Mouse (Mus musculus) intestine, postnatal 0 days (tissue): ENCODE results near the gene Foxi3. TPM values are rescaled to one million over a fixed set of nuclear protein-coding genes. Genes with fewer than 3 reads are reported as not detected.

Source experiments
- ATAC-seq: fragments of 200-750 bp; cut with Nextera tagmentation; 2 replicates; pipeline ENCODE4 v1.8.0; 2017; ENCODE audit warnings: mild to moderate bottlenecking, moderate TSS enrichment, moderate library complexity
- H3K27ac ChIP-seq: fragments of 300-500 bp; sonication (generic); 2 replicates; pipeline ENCODE4 v1.5.1; 2014; ENCODE audit warnings: mild to moderate bottlenecking, low read depth, low read length, moderate library complexity
- H3K27me3 ChIP-seq: fragments of 300-500 bp; sonication (generic); replicated peaks from 2 replicates; pipeline ENCODE4 v1.6.1; 2014; ENCODE audit warnings: low read length, mixed read lengths; ENCODE audit not compliant: control insufficient read depth, insufficient read depth
- H3K36me3 ChIP-seq: fragments of 300-500 bp; sonication (generic); 2 replicates; pipeline ENCODE4 v1.6.1; 2014; ENCODE audit warnings: mild to moderate bottlenecking, moderate library complexity; ENCODE audit not compliant: control insufficient read depth, insufficient read depth
- H3K4me1 ChIP-seq: fragments of 300-500 bp; sonication (generic); replicated peaks from 2 replicates; pipeline ENCODE4 v1.6.1; 2014; ENCODE audit warnings: antibody characterized with exemption, low read length, mixed read lengths; ENCODE audit not compliant: control insufficient read depth, insufficient read depth
- H3K4me2 ChIP-seq: fragments of 300-500 bp; sonication (generic); replicated peaks from 2 replicates; pipeline ENCODE4 v1.6.1; 2014; ENCODE audit warnings: low read depth, mild to moderate bottlenecking, moderate library complexity
- H3K4me3 ChIP-seq: fragments of 300-500 bp; sonication (generic); 2 replicates; pipeline ENCODE4 v1.5.1; 2014; ENCODE audit warnings: low read depth, low read length
- H3K9ac ChIP-seq: fragments of 300-500 bp; sonication (generic); 2 replicates; pipeline ENCODE4 v1.6.1; 2014; ENCODE audit warnings: mild to moderate bottlenecking, low read depth, low read length
- H3K9me3 ChIP-seq: fragments of 300-500 bp; sonication (generic); 2 replicates; pipeline ENCODE4 v1.6.1; 2016; ENCODE audit warnings: mixed run types; ENCODE audit not compliant: control insufficient read depth
- CTCF ChIP-seq: sonication (generic); IDR thresholded peaks from 2 replicates; pipeline ENCODE4 v1.5.1; 2016; ENCODE audit warnings: low read depth, mild to moderate bottlenecking, control low read depth, antibody characterized with exemption, moderate library complexity
- WGBS: fragments of 180-500 bp; shearing (Covaris S2); extraction: QIAGEN DNeasy Blood & Tissue Kit; methylation state at CpG from one replicate; pipeline ENCODE4 v1.1.7; 2014; 5-methylcytosine and 5-hydroxymethylcytosine counted together
- polyA plus RNA-seq: library from polyadenylated mRNA; unstranded; fragments of >200 nt; fragmentation: Nextera tagmentation; extraction: Ambion mirVana; gene quantifications from 2 replicates; pipeline ENCODE4 v1.2.1, GENCODE M21; 2015

Foxi3 gene
- polyA plus RNA-seq, 1 experiment from 2014 or later = not detected

GRCm38 (mm10) chr6:70973066-70973465, 16.7 kb downstream of the Foxi3 start:
- Histone ChIP-seq H3K4me2 (no peak overlapping the region), H3K4me3 (no peak overlapping the region), H3K9ac (no peak overlapping the region), H3K9me3 (no peaks in the 10 kb centered on the region), H3K36me3 (no peaks in the 10 kb centered on the region), H3K27ac (no peak overlapping the region), H3K4me1 (0 out of 2 replicates have a peak, but pooled peaks cover 3% of the 10 kb centered on the region), H3K27me3 (no peaks in the 10 kb centered on the region)
- ATAC-seq = no peak
- no peak for TF ChIP-seq CTCF
- 30% methylated on average over 3 of the region's 3 CpGs for WGBS

- 84% methylated on average over 8 of the region's 8 CpGs for WGBS
- TF ChIP-seq CTCF = no peak
- no peak for ATAC-seq
These were observed 24.7 kb downstream of the Foxi3 start for GRCm38 (mm10) chr6:70981036-70981435.

DNA sequence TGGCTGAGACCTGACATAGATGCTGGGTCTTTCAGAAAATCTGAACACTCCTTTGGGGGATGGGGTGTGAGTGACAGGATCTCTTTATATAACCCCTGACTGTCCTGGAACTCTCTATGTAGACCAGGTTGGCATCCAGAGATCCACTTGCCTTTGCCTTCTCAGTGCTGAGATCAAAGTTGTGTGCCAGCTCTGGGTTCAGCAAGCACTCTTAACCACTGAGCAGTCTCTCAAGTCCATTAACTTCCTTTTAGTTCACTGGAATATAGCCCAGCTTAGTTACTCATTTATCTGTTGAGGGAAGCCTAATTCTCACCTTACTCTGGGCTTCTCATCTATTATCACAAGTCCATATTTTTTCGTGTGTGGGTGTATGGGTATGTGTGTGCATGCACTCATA, 26.1 kb downstream of the Foxi3 start:
- Histone ChIP-seq H3K36me3 (no peaks in the 10 kb centered on the region), H3K27me3 (no peaks in the 10 kb centered on the region), H3K4me3 (no peak overlapping the region), H3K4me2 (no peak overlapping the region), H3K4me1 (no peaks in the 10 kb centered on the region), H3K27ac (no peak overlapping the region), H3K9ac (no peak overlapping the region), H3K9me3 (no peaks in the 10 kb centered on the region)
- TF ChIP-seq CTCF = no peak
- ATAC-seq = no peak
- 74% methylated on average over 1 of the region's 1 CpGs for WGBS

More at GRCm38 (mm10) chr6:70981036-70981435, 24.7 kb downstream of the Foxi3 start:
- H3K4me3 ChIP-seq = no peak overlapping the region
- no peak overlapping the region for H3K9ac ChIP-seq
- no peaks in the 10 kb centered on the region for H3K4me1 ChIP-seq
- H3K9me3 ChIP-seq = no peaks in the 10 kb centered on the region
- H3K27me3 ChIP-seq = no peaks in the 10 kb centered on the region
- H3K36me3 ChIP-seq = no peaks in the 10 kb centered on the region
- no peak overlapping the region for H3K4me2 ChIP-seq
- no peak overlapping the region for H3K27ac ChIP-seq

- H3K27ac ChIP-seq = no peak overlapping the region
- no peaks in the 10 kb centered on the region for H3K4me1 ChIP-seq
- H3K27me3 ChIP-seq = no peaks in the 10 kb centered on the region
- H3K9me3 ChIP-seq = no peaks in the 10 kb centered on the region
- H3K36me3 ChIP-seq = no peaks in the 10 kb centered on the region
- no peak for ATAC-seq
- no peak overlapping the region for H3K4me2 ChIP-seq
- no peak overlapping the region for H3K9ac ChIP-seq
- 84% methylated on average over 8 of the region's 8 CpGs for WGBS
- no peak for TF ChIP-seq CTCF
- no peak overlapping the region for H3K4me3 ChIP-seq
These were observed 30.4 kb downstream of the Foxi3 start for GRCm38 (mm10) chr6:70986683-70987082.

GRCm38 (mm10) chr6:70996123-70996723, 39.9 kb downstream of the Foxi3 start:
- Histone ChIP-seq H3K9ac (no peak overlapping the region), H3K4me3 (no peak overlapping the region), H3K4me2 (no peak overlapping the region), H3K4me1 (no peaks in the 10 kb centered on the region), H3K9me3 (no peaks in the 10 kb centered on the region), H3K27ac (no peak overlapping the region), H3K36me3 (no peaks in the 10 kb centered on the region), H3K27me3 (no peaks in the 10 kb centered on the region)
- no peak for ATAC-seq
- 79% methylated on average over 4 of the region's 4 CpGs for WGBS
- TF ChIP-seq CTCF = no peak

DNA sequence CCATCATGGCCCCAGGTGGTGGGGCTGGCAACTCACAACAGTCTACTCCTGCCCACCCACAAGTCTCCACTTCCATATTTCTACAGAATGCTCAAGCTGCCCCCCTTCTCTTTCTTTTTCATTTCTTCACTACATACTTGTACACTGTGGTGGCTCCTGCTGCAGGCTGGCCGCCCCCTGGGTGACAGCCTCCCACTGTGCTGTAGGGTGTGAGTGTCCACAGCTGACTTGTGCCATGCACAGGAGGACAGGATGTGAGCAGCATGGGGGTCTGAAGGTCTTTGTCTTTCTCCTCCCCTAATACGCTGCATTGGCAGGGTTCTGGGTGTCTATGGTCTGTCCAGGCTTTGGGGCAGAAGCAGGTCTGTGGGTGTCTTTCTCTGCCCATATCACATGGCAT, 46.3 kb downstream of the Foxi3 start:
- Histone ChIP-seq H3K36me3 (no peaks in the 10 kb centered on the region), H3K27ac (no peak overlapping the region), H3K4me1 (no peaks in the 10 kb centered on the region), H3K9me3 (no peaks in the 10 kb centered on the region), H3K9ac (no peak overlapping the region), H3K4me3 (no peak overlapping the region), H3K4me2 (no peak overlapping the region), H3K27me3 (no peaks in the 10 kb centered on the region)
- no peak for ATAC-seq
- 92% methylated on average over 2 of the region's 2 CpGs for WGBS
- no peak for TF ChIP-seq CTCF

DNA sequence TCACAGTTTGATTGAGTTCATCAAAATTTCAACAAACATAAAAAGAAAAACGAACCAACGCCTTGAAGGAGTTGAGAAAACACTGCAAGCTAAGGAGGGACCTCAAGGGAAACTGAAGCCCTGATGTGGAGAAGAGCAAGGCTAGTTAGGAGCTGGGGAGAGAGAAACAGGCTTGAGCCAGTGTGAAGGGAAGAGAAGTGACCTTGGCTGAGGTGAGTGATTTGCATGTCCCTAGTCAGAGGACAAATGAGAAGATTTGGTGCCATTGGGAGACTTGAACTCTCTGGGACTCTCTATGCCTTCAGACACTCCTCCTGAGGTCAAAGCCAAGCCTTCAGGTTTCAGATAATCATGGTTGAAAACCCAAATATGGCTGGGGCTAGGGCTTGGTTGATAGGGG, 47.8 kb downstream of the Foxi3 start:
- WGBS = 89% methylated on average over 2 of the region's 2 CpGs
- no peak overlapping the region for H3K4me2 ChIP-seq
- no peak overlapping the region for H3K9ac ChIP-seq
- no peaks in the 10 kb centered on the region for H3K4me1 ChIP-seq
- H3K4me3 ChIP-seq = no peak overlapping the region
- no peak for ATAC-seq
- H3K27ac ChIP-seq = no peak overlapping the region
- no peaks in the 10 kb centered on the region for H3K36me3 ChIP-seq
- no peaks in the 10 kb centered on the region for H3K27me3 ChIP-seq
- no peaks in the 10 kb centered on the region for H3K9me3 ChIP-seq
- no peak for TF ChIP-seq CTCF

Other genes with a start within 250 kb of the Foxi3 start
- gene Rpia, start 164.3 kb upstream of the Foxi3 start, polyA plus RNA-seq = 6.4 and 9.5 TPM in 2 replicates
- gene Eif2ak3, start 112.0 kb upstream of the Foxi3 start, polyA plus RNA-seq = 8.4 and 9.6 TPM in 2 replicates
- not detected in 2 replicates for gene Tex37, start 37.6 kb upstream of the Foxi3 start, polyA plus RNA-seq
- 55.8 and 68.8 TPM in 2 replicates for gene Thnsl2, start 187.9 kb downstream of the Foxi3 start, polyA plus RNA-seq
- 14,893 and 15,612 TPM in 2 replicates for gene Fabp1, start 243.3 kb downstream of the Foxi3 start, polyA plus RNA-seq